Mouse (Mus musculus) regulatory T cell (primary cell): ENCODE results near the gene Col5a2.
"Not testable (repeated sequence)": the region's sequence is repeated elsewhere in the genome, so short reads cannot be mapped to it uniquely, and the experiment has no call there.

ENCODE experiments used
- in situ Hi-C: fragments of 300-600 bp; cut with MboI, MseI; formaldehyde crosslinking; loops from one replicate; pipeline ENCODE4 v1.15.1; 2025; ENCODE audit warnings: high pct_unique_total_duplicates

The Col5a2 gene

GRCm38 (mm10) chr1:45430520-45430919 is 72.6 kb downstream of the Col5a2 start:
- in situ Hi-C loops: loop anchor here (10.0 kb wide), 1 partner anchor 334 kb away; no protein-coding TSS in a partner anchor

DNA sequence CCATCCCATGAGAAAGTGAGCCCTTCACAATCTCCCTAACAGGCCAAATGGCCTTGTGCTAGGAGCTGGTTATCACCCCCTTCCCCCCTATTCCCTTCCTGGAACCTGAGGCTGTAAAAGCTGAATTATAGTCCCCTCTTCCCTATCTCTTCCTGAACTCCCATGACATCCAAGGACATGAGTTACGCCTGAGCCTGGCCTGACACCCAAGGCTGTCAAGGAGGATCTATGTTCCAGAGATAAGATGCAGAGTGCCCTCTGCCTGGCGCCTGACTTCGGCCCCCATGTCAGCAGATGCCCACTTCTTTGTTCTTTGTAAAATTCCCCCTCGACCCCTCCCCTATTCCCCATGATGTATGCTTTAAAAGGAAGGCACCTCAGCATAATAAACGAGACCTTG is 73.9 kb downstream of the Col5a2 start:
- in situ Hi-C loops: not testable (repeated sequence)

- in situ Hi-C loops: no loop called here
Measured at GRCm38 (mm10) chr1:45423915-45424314, 79.2 kb downstream of the Col5a2 start.

DNA sequence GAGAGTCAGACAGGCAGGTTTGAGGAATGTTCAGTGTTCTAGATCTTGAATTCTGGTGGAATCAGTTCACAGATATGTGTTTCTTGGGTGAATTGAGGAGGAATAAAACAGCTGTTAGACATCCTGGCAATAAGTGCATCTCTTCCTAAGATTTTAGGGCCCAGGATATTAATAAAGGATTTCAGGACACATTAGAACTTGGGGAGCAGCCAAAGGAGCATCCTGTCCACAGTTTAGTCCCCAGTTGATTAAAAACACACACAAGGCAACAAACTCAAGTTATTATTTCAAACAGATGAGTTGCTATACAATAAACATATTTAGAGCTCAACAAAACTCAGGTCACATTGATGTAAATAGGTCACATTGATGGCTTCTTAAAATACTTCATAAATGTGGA is 82.5 kb downstream of the Col5a2 start:
- in situ Hi-C loops: no loop called here

- in situ Hi-C loops: no loop called here
Measured at GRCm38 (mm10) chr1:45419858-45420257, 83.2 kb downstream of the Col5a2 start.

GRCm38 (mm10) chr1:45381866-45382265 is 121.2 kb downstream of the Col5a2 start:
- in situ Hi-C loops: no loop called here

DNA sequence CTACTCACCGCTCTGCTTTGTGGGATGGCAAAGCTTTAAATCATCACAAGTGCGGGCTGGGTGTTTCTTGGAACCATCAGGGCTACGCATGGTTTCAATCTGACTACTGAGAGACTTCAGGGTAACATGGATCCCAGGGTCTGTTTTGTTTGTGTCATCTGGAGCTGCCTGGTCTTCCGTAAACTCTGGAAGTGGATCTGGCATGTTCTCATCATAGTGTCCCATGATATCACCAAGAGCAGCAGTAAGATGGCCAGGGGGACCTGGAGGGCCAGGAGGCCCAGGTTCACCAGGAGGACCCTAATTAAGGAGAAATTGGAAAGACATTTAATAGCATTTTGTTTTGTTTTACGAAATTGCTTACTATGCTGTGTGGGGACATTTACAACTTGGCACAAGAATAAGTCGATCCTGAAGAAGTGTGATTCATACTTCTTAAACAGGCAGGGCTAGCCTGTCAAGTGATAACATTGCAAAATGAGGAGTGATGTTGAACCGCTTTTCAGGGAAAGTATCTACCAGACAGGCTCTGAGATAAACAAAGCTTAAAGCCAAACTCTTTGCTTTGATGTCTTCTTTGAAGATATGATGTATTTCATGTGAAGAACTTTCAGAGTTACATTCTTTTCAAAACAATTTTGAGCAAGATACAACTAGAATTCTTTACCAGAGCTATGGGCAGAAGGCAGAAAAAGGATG is 122.9 kb downstream of the Col5a2 start:
- in situ Hi-C loops: no loop called here

- in situ Hi-C loops: no loop called here
Measured at GRCm38 (mm10) chr1:45365427-45365826, 137.7 kb downstream of the Col5a2 start.

GRCm38 (mm10) chr1:45363274-45363673 is 139.8 kb downstream of the Col5a2 start:
- in situ Hi-C loops: no loop called here

DNA sequence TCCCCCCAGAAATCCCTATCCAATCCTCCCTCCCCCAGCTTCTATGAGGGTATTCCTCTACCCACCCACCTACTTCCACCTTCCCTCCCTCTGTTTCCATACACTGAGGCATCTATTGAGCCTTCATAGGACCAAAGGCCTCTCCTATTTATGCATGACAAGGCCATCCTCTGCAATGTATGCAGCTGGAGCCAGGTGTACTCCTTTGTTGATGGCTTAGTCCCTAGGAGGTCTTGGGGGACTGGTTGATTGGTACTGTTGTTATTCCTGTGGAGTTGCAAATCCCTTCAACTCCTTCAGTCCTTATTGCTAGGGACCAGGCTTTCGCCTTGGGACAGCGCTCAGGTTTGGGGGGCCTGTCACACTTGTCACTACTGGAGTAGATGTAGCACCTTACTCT is 143.4 kb downstream of the Col5a2 start:
- in situ Hi-C loops: no loop called here

DNA sequence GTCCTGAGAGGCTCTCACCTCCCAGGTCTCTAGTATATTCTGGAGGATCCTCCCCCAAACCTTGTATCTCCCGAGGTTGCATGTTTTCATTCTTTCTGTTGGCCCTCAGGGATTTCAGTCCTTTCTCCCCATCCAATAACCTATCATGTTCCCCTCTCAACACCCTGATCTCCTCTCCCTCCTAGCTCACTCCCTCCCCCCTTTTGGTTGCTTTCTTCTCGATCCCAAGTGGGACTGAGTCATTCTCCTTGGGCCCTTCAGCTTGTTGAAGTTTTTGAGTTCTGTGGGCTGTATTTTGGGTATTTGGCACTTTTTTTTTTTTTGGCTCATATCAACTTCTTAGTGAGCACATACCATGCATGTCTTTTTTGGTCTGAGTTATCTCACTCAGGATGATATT is 143.9 kb downstream of the Col5a2 start:
- in situ Hi-C loops: no loop called here

DNA sequence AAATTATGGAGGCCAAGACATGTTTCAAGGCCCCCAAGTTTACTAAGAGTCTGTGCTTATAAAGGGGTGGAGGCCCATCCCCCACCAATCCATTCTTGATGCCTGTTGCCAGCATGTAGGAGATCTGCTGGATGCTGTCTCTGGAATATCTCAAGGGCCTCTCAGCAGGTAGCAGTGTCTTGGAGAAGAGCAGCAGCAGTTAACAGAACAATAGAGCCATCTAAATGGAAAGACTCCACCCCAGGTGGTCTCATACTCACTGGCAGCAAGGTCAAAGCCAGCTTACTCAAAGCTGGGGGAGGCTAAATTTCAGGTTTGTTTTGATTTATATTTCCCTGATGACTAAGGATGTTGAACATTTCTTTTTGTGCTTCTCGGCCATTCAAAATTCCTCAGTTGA is 145.1 kb downstream of the Col5a2 start:
- in situ Hi-C loops: no loop called here

DNA sequence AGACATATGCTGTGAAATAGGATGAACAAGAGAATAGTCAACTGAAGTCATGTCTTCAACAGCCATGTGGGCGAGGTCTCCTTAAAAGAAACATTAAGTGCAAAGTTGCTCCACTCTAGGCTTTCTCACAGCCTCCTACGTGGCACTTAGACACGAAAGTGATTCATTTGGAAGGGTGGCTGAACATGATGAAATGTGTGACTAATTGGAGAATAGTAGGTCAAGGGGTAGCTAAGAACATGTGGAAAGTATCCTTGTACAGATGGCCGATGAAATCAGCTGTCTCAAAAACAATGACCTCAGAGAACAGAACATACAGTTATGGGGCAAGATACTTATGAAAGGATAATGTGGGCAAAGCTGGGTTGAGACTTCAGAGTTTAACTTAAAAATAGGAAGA is 147.1 kb downstream of the Col5a2 start:
- in situ Hi-C loops: no loop called here

DNA sequence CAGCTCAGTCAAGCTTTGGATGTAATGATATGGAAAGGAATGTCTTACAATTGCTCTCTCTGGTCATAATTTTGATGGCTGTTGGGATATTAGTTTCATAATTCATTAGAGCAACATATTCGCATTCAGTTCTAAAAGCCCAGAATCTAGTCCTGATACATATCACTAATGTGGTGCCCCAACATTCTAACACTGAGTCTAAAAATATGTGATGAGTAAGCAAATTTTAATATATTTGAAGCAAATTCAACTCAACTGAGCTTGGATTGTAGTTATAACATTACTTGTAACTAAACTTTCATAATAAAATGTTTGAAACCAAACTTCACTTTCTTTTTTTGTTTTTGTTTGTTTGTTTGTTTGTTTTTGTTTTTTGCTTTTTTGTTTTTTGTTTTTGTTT is 173.9 kb downstream of the Col5a2 start:
- in situ Hi-C loops: no loop called here
